Mouse (Mus musculus) heart, postnatal 0 days (tissue): Measurements from ENCODE around the gene 9530068E07Rik. TPM values are rescaled to one million over a fixed set of nuclear protein-coding genes. Genes with fewer than 3 reads are reported as not detected.

Experiments used
- ATAC-seq: fragments of 200-750 bp; cut with Nextera tagmentation; 2 replicates; pipeline ENCODE4 v1.8.0; 2017; ENCODE audit warnings: low read depth, moderate number of reproducible peaks, moderate library complexity; ENCODE audit not compliant: insufficient read depth
- DNase-seq: peaks from one replicate; pipeline ENCODE4 v3.0.0-alpha.2; 2016; ENCODE audit warnings: low spot score
- H3K27ac ChIP-seq: fragments of 300-500 bp; sonication (generic); 2 replicates; pipeline ENCODE4 v1.5.1; 2014; ENCODE audit warnings: low read depth, mild to moderate bottlenecking
- H3K27me3 ChIP-seq: fragments of 300-500 bp; sonication (generic); 2 replicates; pipeline ENCODE4 v1.6.1; 2014; ENCODE audit warnings: low read length, mixed read lengths; ENCODE audit not compliant: control insufficient read depth, insufficient read depth
- H3K36me3 ChIP-seq: fragments of 300-500 bp; sonication (generic); replicated peaks from 2 replicates; pipeline ENCODE4 v1.6.1; 2014; ENCODE audit warnings: low read length, mixed read lengths; ENCODE audit not compliant: control insufficient read depth, insufficient read depth
- H3K4me1 ChIP-seq: fragments of 300-500 bp; sonication (generic); 2 replicates; pipeline ENCODE4 v1.6.1; 2014; ENCODE audit warnings: antibody characterized with exemption; ENCODE audit not compliant: control insufficient read depth, insufficient read depth
- H3K4me2 ChIP-seq: fragments of 300-500 bp; sonication (generic); 2 replicates; pipeline ENCODE4 v1.6.1; 2014; ENCODE audit warnings: low read depth, mild to moderate bottlenecking, low read length, moderate library complexity
- H3K4me3 ChIP-seq: fragments of 300-500 bp; sonication (generic); 2 replicates; pipeline ENCODE4 v1.5.1; 2014; ENCODE audit warnings: low read depth, low read length
- H3K9ac ChIP-seq: fragments of 300-500 bp; sonication (generic); replicated peaks from 2 replicates; pipeline ENCODE4 v1.6.1; 2014; ENCODE audit warnings: low read depth, low read length, mixed read lengths
- H3K9me3 ChIP-seq: fragments of 300-500 bp; sonication (generic); replicated peaks from 2 replicates; pipeline ENCODE4 v1.6.1; 2016; ENCODE audit warnings: low read length; ENCODE audit not compliant: control insufficient read depth
- CTCF ChIP-seq: IDR thresholded peaks from 2 replicates; pipeline ENCODE4 v1.5.1; 2016; ENCODE audit warnings: antibody characterized with exemption, control low read depth, low read depth
- EP300 ChIP-seq: IDR thresholded peaks from 2 replicates; pipeline ENCODE4 v1.6.1; 2016; ENCODE audit warnings: antibody characterized with exemption, low read depth
- WGBS: fragments of 180-500 bp; shearing (Covaris S2); extraction: QIAGEN DNeasy Blood & Tissue Kit; methylation state at CpG from one replicate; pipeline ENCODE4 v1.1.7; 2014; 5-methylcytosine and 5-hydroxymethylcytosine counted together
- polyA plus RNA-seq: library from polyadenylated mRNA; unstranded; fragments of >200 nt; fragmentation: Nextera tagmentation; extraction: Ambion mirVana; gene quantifications from 2 replicates; pipeline ENCODE4 v1.2.1, GENCODE M21; 2015
- total RNA-seq: library from RNA; depleted of rRNA; stranded (reverse); fragments of >200 nt; gene quantifications from 2 replicates; pipeline ENCODE4 v1.2.3, GENCODE M21; 2014; ENCODE audit warnings: low replicate concordance

Gene 9530068E07Rik
- total and polyA plus RNA-seq, 2 experiments from 2014 or later = 133 to 149 TPM

DNA sequence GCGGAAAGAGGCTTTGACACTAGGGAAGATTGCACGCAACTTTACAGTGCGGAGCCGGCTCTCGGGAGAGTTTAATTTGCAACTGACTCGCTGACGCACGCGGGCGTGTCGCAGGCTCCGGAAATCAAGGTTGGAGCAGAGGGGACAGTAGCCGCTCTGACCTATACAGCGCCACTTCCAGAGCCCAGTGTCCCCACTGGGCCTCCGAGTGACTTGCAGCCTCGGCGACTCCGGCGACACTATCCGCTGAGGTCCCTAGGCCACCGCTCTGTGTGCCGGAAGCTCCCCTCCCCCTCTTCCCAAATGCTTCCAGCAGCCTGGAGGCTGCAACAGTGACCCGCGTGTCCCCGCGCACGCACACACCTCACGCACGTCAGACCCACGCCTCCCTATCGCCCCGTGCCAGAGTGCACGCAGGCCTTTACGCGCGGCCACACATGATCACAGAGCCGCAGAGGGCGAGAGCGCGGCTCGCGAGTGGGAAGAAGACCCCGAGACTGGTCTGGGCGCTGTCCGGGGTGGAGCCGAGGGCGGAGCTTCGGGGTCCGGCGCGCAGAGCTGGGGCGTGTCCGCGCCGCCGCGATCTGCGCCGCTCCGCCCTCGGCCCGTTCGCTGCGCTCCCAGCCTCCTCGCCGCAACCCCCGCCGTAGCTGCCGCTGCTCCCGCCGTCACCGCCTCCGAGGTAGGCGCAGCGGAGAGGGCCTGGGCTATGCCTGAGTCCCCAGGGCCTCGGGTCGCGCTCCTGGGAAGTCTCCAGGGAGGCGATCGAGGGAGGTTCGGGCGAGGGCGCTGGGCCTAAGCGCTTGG, 35.6 kb upstream of the 9530068E07Rik start, which contains the start of gene Vdac1:
Gene Vdac1 (plus strand): TSS at position 390 of the 807 bp plus-strand sequence.
- under 1% methylated on average over 67 of the region's 84 CpGs for WGBS
- no peaks in the 10 kb centered on the region for H3K36me3 ChIP-seq
- H3K9ac ChIP-seq = peak within 1 kb of the TSS; percentile 98
- H3K9me3 ChIP-seq = no peaks in the 10 kb centered on the region
- DNase-seq = peak; percentile 89
- H3K4me2 ChIP-seq = peak within 1 kb of the TSS; percentile 87
- peak within 1 kb of the TSS; percentile 90 for H3K4me3 ChIP-seq
- peak within 1 kb of the TSS; percentile 99 for H3K27ac ChIP-seq
- TF ChIP-seq CTCF (no peak), EP300 (0 out of 2 replicates have a peak, but pooled peaks have one; percentile 67)
- peaks cover 41% of the 10 kb centered on the region for H3K4me1 ChIP-seq
- peak; percentile 90 for ATAC-seq
- H3K27me3 ChIP-seq = no peaks in the 10 kb centered on the region

- peak overlapping the region; percentile 98 for H3K9ac ChIP-seq
- no peaks in the 10 kb centered on the region for H3K9me3 ChIP-seq
- peaks cover 48% of the 10 kb centered on the region for H3K4me1 ChIP-seq
- no peaks in the 10 kb centered on the region for H3K36me3 ChIP-seq
- ATAC-seq (peak; percentile 10), DNase-seq (peak; percentile 43)
- H3K4me3 ChIP-seq = peak overlapping the region; percentile 90
- no peak for TF ChIP-seq CTCF
- no peak for TF ChIP-seq EP300
- peak overlapping the region; percentile 99 for H3K27ac ChIP-seq
- WGBS = 0% methylated on average over 46 of the region's 47 CpGs
- no peaks in the 10 kb centered on the region for H3K27me3 ChIP-seq
- H3K4me2 ChIP-seq = peak overlapping the region; percentile 87
Measured at GRCm38 (mm10) chr11:52361287-52361921, 34.8 kb upstream of the 9530068E07Rik start.

DNA sequence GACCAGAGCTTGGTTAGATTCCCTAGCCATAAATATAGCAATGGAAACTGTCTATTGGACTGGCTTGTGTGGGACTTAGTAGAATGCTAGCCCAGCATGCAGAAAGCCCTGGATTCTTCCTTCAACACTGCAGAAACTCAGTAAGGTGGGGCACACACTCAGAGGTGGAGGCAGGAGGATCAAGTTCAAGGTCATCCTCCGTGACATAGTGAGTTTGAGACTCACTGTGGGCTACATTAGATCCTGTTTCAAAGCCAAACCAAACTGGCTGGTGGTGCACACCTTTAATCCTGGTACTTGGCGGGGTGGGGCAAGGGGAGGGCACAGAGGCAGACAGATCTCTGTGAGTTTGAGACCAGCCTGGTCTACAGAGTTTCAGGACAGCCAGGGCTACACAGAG, 31.9 kb upstream of the 9530068E07Rik start:
- 71% methylated on average over 2 of the region's 2 CpGs for WGBS
- DNase-seq (no peak), ATAC-seq (no peak)
- peak overlapping the region; percentile 58 for H3K4me2 ChIP-seq
- peak overlapping the region; percentile 33; the same call in 1 of the 2 replicates for H3K9ac ChIP-seq
- peaks cover 65% of the 10 kb centered on the region for H3K4me1 ChIP-seq
- TF ChIP-seq CTCF (no peak), EP300 (no peak)
- H3K27ac ChIP-seq = peak overlapping the region; percentile 89
- no peaks in the 10 kb centered on the region for H3K36me3 ChIP-seq
- no peaks in the 10 kb centered on the region for H3K9me3 ChIP-seq
- no peaks in the 10 kb centered on the region for H3K27me3 ChIP-seq
- H3K4me3 ChIP-seq = peak overlapping the region; percentile 15; the same call in 1 of the 2 replicates

GRCm38 (mm10) chr11:52365143-52365542, 31.1 kb upstream of the 9530068E07Rik start:
- no peak for TF ChIP-seq CTCF
- TF ChIP-seq EP300 = no peak
- WGBS = 17% methylated on average over 1 of the region's 1 CpGs
- H3K9ac ChIP-seq = peak overlapping the region; percentile 49; the same call in 1 of the 2 replicates
- no peak for ATAC-seq
- H3K27ac ChIP-seq = peak overlapping the region; percentile 89
- peak overlapping the region; percentile 58 for H3K4me2 ChIP-seq
- peaks cover 62% of the 10 kb centered on the region for H3K4me1 ChIP-seq
- H3K4me3 ChIP-seq = peak overlapping the region; percentile 25
- DNase-seq = peak; percentile 82
- H3K27me3 ChIP-seq = no peaks in the 10 kb centered on the region
- H3K36me3 ChIP-seq = no peaks in the 10 kb centered on the region
- H3K9me3 ChIP-seq = no peaks in the 10 kb centered on the region

- Histone ChIP-seq H3K4me2 (peak overlapping the region; percentile 15; the same call in 1 of the 2 replicates), H3K36me3 (no peaks in the 10 kb centered on the region), H3K4me3 (no peak overlapping the region), H3K9ac (0 out of 2 replicates have a peak overlapping the region, but pooled peaks have one; percentile 1), H3K9me3 (no peaks in the 10 kb centered on the region), H3K27me3 (no peaks in the 10 kb centered on the region), H3K27ac (peak overlapping the region; percentile 32; the same call in 1 of the 2 replicates), H3K4me1 (peaks cover 72% of the 10 kb centered on the region)
- WGBS = 35% methylated on average over 5 of the region's 5 CpGs
- ATAC-seq (no peak), DNase-seq (no peak)
- no peak for TF ChIP-seq CTCF
- no peak for TF ChIP-seq EP300
Measured at GRCm38 (mm10) chr11:52366358-52366757, 29.9 kb upstream of the 9530068E07Rik start.
